Mouse (Mus musculus): ENCODE data around the gene Serpinf2. TPM values are rescaled to one million over a fixed set of nuclear protein-coding genes. Genes with fewer than 3 reads are reported as not detected.
"Not testable (repeated sequence)": the region's sequence is repeated elsewhere in the genome, so short reads cannot be mapped to it uniquely, and the experiment has no call there.

The Serpinf2 gene
- polyA plus RNA-seq, 1 experiment, result not detected

DNA sequence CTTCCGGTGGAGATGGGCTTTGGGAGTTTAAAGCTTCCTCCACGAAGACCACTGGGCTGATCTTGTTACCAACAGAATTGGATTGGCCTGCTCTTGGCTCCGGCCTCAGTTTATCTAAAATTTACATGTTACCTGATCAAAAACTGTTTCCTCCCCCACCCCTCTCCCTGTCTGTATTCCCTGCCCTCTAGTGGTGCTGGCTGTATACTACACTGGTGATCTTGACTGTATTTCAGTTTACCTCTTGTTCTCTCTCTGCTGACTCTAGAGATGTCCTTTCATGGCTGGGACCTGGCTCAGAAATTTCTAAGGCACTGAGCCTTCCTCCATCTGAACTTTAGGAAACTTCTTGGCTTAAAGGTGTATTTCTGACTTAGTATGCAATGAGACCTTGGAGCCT lies 18.8 kb upstream of the Serpinf2 start:
- TF ChIP-seq POLR2A (IDR thresholded peaks at IDR 0.05; ENCODE audit: insufficient read depth, low read length) (no peak), CTCF (IDR thresholded peaks at IDR 0.05; ENCODE audit: low read depth, low read length) (peak; percentile 3)
- no peaks in the 10 kb centered on the region for H3K36me3 ChIP-seq (ENCODE audit: control insufficient read depth, insufficient read depth, low read length, poor library complexity, severe bottlenecking)
- no peak overlapping the region for H3K9ac ChIP-seq (ENCODE audit: low read depth, poor library complexity, severe bottlenecking)
- no peak overlapping the region for H3K27ac ChIP-seq (ENCODE audit: insufficient read depth, low read length)
- no peaks in the 10 kb centered on the region for H3K9me3 ChIP-seq (replicated peaks; ENCODE audit: control insufficient read depth, insufficient read depth, low read length, poor library complexity, severe bottlenecking)
- no peaks in the 10 kb centered on the region for H3K4me1 ChIP-seq (ENCODE audit: control insufficient read depth, insufficient read depth, low read length)
- H3K27me3 ChIP-seq (ENCODE audit: control insufficient read depth, insufficient read depth, low read length, poor library complexity, severe bottlenecking), result no peaks in the 10 kb centered on the region
- H3K4me3 ChIP-seq (ENCODE audit: low read depth, low read length), result no peak overlapping the region

DNA sequence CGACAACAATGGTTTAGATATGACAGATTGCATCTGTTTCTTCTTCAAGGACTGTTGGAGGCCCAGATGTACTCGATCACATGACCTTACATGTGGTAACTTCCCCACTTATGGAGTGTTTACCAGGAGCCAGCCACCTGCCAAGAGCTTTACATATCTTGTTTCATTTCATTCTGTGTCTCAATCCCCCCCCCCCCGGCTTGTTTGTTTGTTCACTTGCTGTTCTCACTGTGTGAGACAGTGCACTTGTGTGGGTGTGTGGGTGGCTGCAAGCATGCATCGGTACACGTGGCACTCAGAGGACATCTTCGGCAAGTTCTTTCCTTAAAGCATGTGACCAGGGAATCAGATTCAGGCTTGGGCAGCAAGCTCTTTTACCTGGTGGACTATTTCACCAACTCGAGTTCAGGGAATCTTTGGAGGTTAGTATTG lies 17.1 kb upstream of the Serpinf2 start:
- Histone ChIP-seq H3K9me3 (replicated peaks; ENCODE audit: control insufficient read depth, insufficient read depth, low read length, poor library complexity, severe bottlenecking) (no peaks in the 10 kb centered on the region), H3K4me1 (ENCODE audit: control insufficient read depth, insufficient read depth, low read length) (no peaks in the 10 kb centered on the region), H3K36me3 (ENCODE audit: control insufficient read depth, insufficient read depth, low read length, poor library complexity, severe bottlenecking) (no peaks in the 10 kb centered on the region), H3K27me3 (ENCODE audit: control insufficient read depth, insufficient read depth, low read length, poor library complexity, severe bottlenecking) (no peaks in the 10 kb centered on the region), H3K4me3 (ENCODE audit: low read depth, low read length) (no peak overlapping the region), H3K9ac (ENCODE audit: low read depth, poor library complexity, severe bottlenecking) (no peak overlapping the region), H3K27ac (ENCODE audit: insufficient read depth, low read length) (no peak overlapping the region)
- no peak for TF ChIP-seq EP300 (IDR thresholded peaks at IDR 0.05; ENCODE audit: insufficient read depth, low read depth, low read length)
- TF ChIP-seq CTCF (IDR thresholded peaks at IDR 0.05; ENCODE audit: low read depth, low read length), result no peak
- no peak for TF ChIP-seq POLR2A (IDR thresholded peaks at IDR 0.05; ENCODE audit: insufficient read depth, low read length)

DNA sequence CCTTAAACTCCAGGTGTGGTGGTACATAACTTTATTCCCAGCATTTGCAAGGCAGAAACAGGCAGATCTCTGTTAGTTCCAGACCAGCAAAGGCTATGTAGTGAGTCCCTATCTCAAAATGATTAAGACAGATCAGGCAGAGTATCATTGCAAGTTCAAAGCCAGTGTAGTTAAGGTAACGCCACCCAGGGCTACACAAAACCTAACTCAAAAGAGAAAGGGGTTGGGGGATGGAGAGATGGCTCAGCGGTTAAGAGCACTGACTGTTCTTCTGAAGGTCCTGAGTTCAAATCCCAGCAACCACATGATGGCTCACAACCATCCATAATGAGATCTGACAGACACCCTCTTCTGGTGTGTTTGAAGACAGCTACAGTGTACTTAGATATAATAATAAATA lies 16.6 kb upstream of the Serpinf2 start:
- H3K9ac ChIP-seq (ENCODE audit: low read depth, poor library complexity, severe bottlenecking); H3K4me1 ChIP-seq (ENCODE audit: control insufficient read depth, insufficient read depth, low read length); H3K27me3 ChIP-seq (ENCODE audit: control insufficient read depth, insufficient read depth, low read length, poor library complexity, severe bottlenecking); H3K9me3 ChIP-seq (replicated peaks; ENCODE audit: control insufficient read depth, insufficient read depth, low read length, poor library complexity, severe bottlenecking); H3K4me3 ChIP-seq (ENCODE audit: low read depth, low read length); H3K36me3 ChIP-seq (ENCODE audit: control insufficient read depth, insufficient read depth, low read length, poor library complexity, severe bottlenecking); H3K27ac ChIP-seq (ENCODE audit: insufficient read depth, low read length): not testable (repeated sequence)

DNA sequence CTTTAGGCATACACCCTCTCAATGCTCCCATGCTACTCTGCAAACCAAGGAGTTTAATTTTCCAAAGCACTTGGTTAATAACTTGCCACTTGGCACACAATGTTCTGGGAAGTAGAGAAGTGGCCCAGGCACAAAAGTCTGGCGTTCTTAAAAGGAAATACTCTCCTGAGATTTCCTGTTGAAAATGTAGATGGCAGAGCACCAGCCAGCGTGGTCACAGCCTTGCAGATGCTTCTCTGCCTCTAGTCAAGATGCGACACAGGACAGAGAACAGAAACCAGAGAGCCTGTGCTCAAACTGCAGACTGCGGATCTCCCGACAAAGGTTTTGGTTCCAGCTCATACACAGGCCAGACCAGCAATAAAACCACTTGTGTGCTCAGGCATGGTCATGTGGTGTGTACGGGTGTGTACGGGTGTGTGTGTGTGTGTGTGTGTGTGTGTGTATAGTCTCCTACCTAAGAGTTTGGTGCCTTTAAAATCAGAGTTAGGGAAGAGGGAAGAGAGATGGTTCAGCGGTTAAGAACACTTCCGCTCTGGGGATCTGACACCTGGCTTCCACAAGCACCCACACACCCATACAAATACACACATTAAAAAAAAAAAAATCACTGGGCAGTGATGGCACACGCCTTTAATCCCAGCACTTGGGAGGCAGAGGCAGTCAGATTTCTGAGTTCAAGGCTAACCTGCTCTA lies 15.8 kb upstream of the Serpinf2 start:
- no peaks in the 10 kb centered on the region for H3K36me3 ChIP-seq (ENCODE audit: control insufficient read depth, insufficient read depth, low read length, poor library complexity, severe bottlenecking)
- peak overlapping the region; percentile 43; the same call in 1 of the 2 replicates for H3K9ac ChIP-seq (ENCODE audit: low read depth, poor library complexity, severe bottlenecking)
- TF ChIP-seq CTCF (IDR thresholded peaks at IDR 0.05; ENCODE audit: low read depth, low read length) (no peak), EP300 (IDR thresholded peaks at IDR 0.05; ENCODE audit: insufficient read depth, low read depth, low read length) (no peak), POLR2A (IDR thresholded peaks at IDR 0.05; ENCODE audit: insufficient read depth, low read length) (no peak)
- H3K9me3 ChIP-seq (replicated peaks; ENCODE audit: control insufficient read depth, insufficient read depth, low read length, poor library complexity, severe bottlenecking), result no peaks in the 10 kb centered on the region
- no peaks in the 10 kb centered on the region for H3K4me1 ChIP-seq (ENCODE audit: control insufficient read depth, insufficient read depth, low read length)
- H3K27ac ChIP-seq (ENCODE audit: insufficient read depth, low read length), result no peak overlapping the region
- H3K27me3 ChIP-seq (ENCODE audit: control insufficient read depth, insufficient read depth, low read length, poor library complexity, severe bottlenecking), result no peaks in the 10 kb centered on the region
- peak overlapping the region; percentile 22 for H3K4me3 ChIP-seq (ENCODE audit: low read depth, low read length)

DNA sequence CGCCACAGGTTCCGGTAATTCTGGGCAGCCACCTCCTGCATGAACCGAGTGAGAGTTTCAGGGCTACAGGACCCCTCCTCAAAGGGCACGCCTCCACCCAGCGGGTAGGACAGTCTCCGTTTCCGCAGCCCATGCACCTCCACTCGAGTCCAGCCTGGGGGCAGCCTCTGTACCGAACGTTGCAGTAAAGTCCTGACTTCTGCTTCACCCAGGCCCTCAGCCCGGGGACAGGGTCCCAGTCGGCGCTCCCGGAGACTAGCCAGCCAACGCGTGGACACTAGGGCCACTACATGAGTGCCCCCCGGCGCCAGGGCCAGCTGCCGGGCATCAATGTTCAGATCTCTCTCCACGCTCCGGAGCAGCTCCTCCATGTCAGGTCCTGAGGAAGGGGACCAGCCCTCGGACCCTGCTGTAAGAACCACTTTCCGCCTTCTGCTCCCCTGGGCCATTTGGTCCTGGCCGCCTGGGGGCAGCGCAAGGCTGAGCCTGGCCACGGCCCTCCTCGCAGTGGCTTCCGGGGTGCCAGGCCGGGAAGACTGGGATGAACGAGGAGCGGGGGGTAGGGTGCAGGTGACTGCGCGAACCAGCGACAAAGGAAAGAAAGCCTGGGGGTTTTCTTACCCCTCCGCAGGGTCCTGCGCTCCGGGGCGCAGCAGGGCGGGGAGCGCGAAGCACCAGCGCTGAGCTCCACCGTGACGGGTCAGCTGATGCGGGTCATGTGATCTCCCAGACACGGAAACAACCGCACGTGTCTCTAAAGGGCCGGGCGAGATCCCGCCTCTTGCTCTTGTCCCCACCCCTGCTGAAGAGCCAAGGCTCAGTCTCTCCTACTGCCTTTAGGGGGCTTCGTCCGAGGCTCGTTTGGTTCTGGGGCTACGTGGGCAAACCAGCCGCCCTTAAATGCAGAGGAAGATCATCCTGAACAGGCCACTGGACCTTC lies 14.9 kb upstream of the Serpinf2 start, which contains the start of gene Wdr81:
Gene Wdr81 (minus strand): TSS at position 727 of the 940 bp plus-strand sequence.
- TF ChIP-seq CTCF (IDR thresholded peaks at IDR 0.05; ENCODE audit: low read depth, low read length) (peak; percentile 8), EP300 (IDR thresholded peaks at IDR 0.05; ENCODE audit: insufficient read depth, low read depth, low read length) (no peak)
- Histone ChIP-seq H3K4me3 (ENCODE audit: low read depth, low read length) (peak within 1 kb of the TSS; percentile 57), H3K9me3 (replicated peaks; ENCODE audit: control insufficient read depth, insufficient read depth, low read length, poor library complexity, severe bottlenecking) (no peaks in the 10 kb centered on the region), H3K27me3 (ENCODE audit: control insufficient read depth, insufficient read depth, low read length, poor library complexity, severe bottlenecking) (no peaks in the 10 kb centered on the region), H3K4me1 (ENCODE audit: control insufficient read depth, insufficient read depth, low read length) (no peaks in the 10 kb centered on the region), H3K36me3 (ENCODE audit: control insufficient read depth, insufficient read depth, low read length, poor library complexity, severe bottlenecking) (no peaks in the 10 kb centered on the region), H3K27ac (ENCODE audit: insufficient read depth, low read length) (no peak within 1 kb of the TSS), H3K9ac (ENCODE audit: low read depth, poor library complexity, severe bottlenecking) (peak within 1 kb of the TSS; percentile 43)
